Mouse (Mus musculus) CH12.LX (cell line): Measurements from ENCODE around the gene Iqsec2. TPM values are rescaled to one million over a fixed set of nuclear protein-coding genes. Genes with fewer than 3 reads are reported as not detected.

Experiments used
- DNase-seq: peaks from one replicate; pipeline ENCODE4 v3.0.0-alpha.2; 2013; ENCODE audit errors: extremely low read depth
- H3K27ac ChIP-seq: 2 replicates; pipeline ENCODE4 v1.5.1; 2012; ENCODE audit warnings: low read depth, mild to moderate bottlenecking, control low read depth, moderate library complexity; ENCODE audit not compliant: insufficient read depth
- H3K27me3 ChIP-seq: replicated peaks from 2 replicates; pipeline ENCODE3; 2012; ENCODE audit warnings: inconsistent platforms
- H3K36me3 ChIP-seq, 2 experiments: replicated peaks in 1 of 2; 2 replicates each; pipeline versions ENCODE3 to v1.6.1; 2012; ENCODE audit warnings: inconsistent platforms in 1 of 2, low read length in 1 of 2, mild to moderate bottlenecking in 1 of 2, mixed read lengths in 1 of 2, moderate library complexity in 1 of 2; ENCODE audit not compliant: control insufficient read depth in 1 of 2, insufficient read depth in 1 of 2
- H3K4me1 ChIP-seq, 2 experiments: 2 replicates each; pipeline ENCODE4 v1.6.1; 2012; ENCODE audit warnings: inconsistent platforms in 1 of 2, moderate library complexity in 1 of 2; ENCODE audit not compliant: insufficient read depth in 2 of 2, control insufficient read depth in 1 of 2
- H3K4me2 ChIP-seq: 2 replicates; pipeline ENCODE4 v1.6.1; 2012; ENCODE audit warnings: low read depth, mild to moderate bottlenecking, control low read depth; ENCODE audit not compliant: poor library complexity, insufficient read depth, severe bottlenecking
- H3K4me3 ChIP-seq, 3 experiments: fragments of 150-350 bp in 1 of 3; sonication (generic) in 1 of 3; replicated peaks in 1 of 3; 2 replicates each; pipeline versions ENCODE3 to v1.5.1; 2011 to 2012; ENCODE audit warnings: low read depth in 2 of 3, low read length in 2 of 3, mild to moderate bottlenecking in 2 of 3, moderate library complexity in 2 of 3, control low read depth in 1 of 3, improper control_type of control experiment in 1 of 3, inconsistent platforms in 1 of 3, mixed read lengths in 1 of 3; ENCODE audit not compliant: poor library complexity in 1 of 3
- H3K79me2 ChIP-seq: replicated peaks from 2 replicates; pipeline ENCODE4 v1.6.1; 2012; ENCODE audit warnings: mild to moderate bottlenecking, moderate library complexity; ENCODE audit not compliant: control insufficient read depth, poor library complexity, insufficient read depth, severe bottlenecking; ENCODE audit errors: extremely low read depth
- H3K9ac ChIP-seq: 2 replicates; pipeline ENCODE4 v1.6.1; 2012; ENCODE audit warnings: low read depth, mild to moderate bottlenecking, control low read depth, moderate library complexity; ENCODE audit not compliant: insufficient read depth
- H3K9me3 ChIP-seq: replicated peaks from 2 replicates; pipeline ENCODE3; 2012; ENCODE audit warnings: low read length, inconsistent platforms, mixed read lengths
- BHLHE40 ChIP-seq: IDR thresholded peaks from 2 replicates; pipeline ENCODE4 v1.6.1; 2011; ENCODE audit warnings: mild to moderate bottlenecking, low read depth, low read length, improper control_type of control experiment
- CHD2 ChIP-seq: IDR thresholded peaks from 2 replicates; pipeline ENCODE4 v1.6.1; 2011; ENCODE audit warnings: low read length, improper control_type of control experiment
- ELF1 ChIP-seq: IDR thresholded peaks from 2 replicates; pipeline ENCODE4 v1.6.1; 2014; ENCODE audit warnings: low read depth, mild to moderate bottlenecking, inconsistent platforms, low read length, improper control_type of control experiment
- EP300 ChIP-seq: IDR thresholded peaks from 2 replicates; pipeline ENCODE4 v1.6.1; 2011; ENCODE audit warnings: low read length, improper control_type of control experiment
- HCFC1 ChIP-seq: IDR thresholded peaks from 2 replicates; pipeline ENCODE4 v1.6.1; 2012; ENCODE audit warnings: low read depth, mild to moderate bottlenecking, inconsistent platforms, low read length, improper control_type of control experiment
- JUN ChIP-seq: IDR thresholded peaks from 2 replicates; pipeline ENCODE4 v1.6.1; 2011; ENCODE audit warnings: low read depth, mild to moderate bottlenecking, low read length, improper control_type of control experiment, moderate library complexity; ENCODE audit not compliant: insufficient read depth
- JUND ChIP-seq: conservative IDR thresholded peaks from 2 replicates; pipeline ENCODE4 v1.6.1; 2011; ENCODE audit warnings: low read depth, low read length, improper control_type of control experiment
- KAT2A ChIP-seq: IDR thresholded peaks from 2 replicates; pipeline ENCODE4 v1.6.1; 2012; ENCODE audit warnings: low read length, improper control_type of control experiment, inconsistent platforms; ENCODE audit not compliant: insufficient replicate concordance
- MEF2A ChIP-seq: IDR thresholded peaks from 2 replicates; pipeline ENCODE4 v1.6.1; 2014; ENCODE audit warnings: low read depth, mild to moderate bottlenecking, inconsistent platforms, low read length, improper control_type of control experiment, borderline replicate concordance
- NRF1 ChIP-seq: IDR thresholded peaks from 2 replicates; pipeline ENCODE4 v1.6.1; 2014; ENCODE audit warnings: low read depth, mild to moderate bottlenecking, inconsistent platforms, low read length, improper control_type of control experiment, moderate library complexity
- PAX5 ChIP-seq: IDR thresholded peaks from 2 replicates; pipeline ENCODE4 v1.6.1; 2012; ENCODE audit warnings: low read length, inconsistent platforms, mixed read lengths
- RAD21 ChIP-seq: IDR thresholded peaks from 2 replicates; pipeline ENCODE4 v1.6.1; 2011; ENCODE audit warnings: low read depth, mild to moderate bottlenecking, low read length, improper control_type of control experiment, moderate library complexity
- RCOR1 ChIP-seq: conservative IDR thresholded peaks from 2 replicates; pipeline ENCODE4 v1.6.1; 2012; ENCODE audit warnings: low read depth, mild to moderate bottlenecking, inconsistent platforms, low read length, improper control_type of control experiment
- TCF12 ChIP-seq: IDR thresholded peaks from 2 replicates; pipeline ENCODE4 v1.6.1; 2014; ENCODE audit warnings: low read depth, mild to moderate bottlenecking, inconsistent platforms, low read length, improper control_type of control experiment
- USF1 ChIP-seq: IDR thresholded peaks from 2 replicates; pipeline ENCODE4 v1.6.1; 2014; ENCODE audit warnings: low read depth, mild to moderate bottlenecking, inconsistent platforms, low read length, improper control_type of control experiment
- ZC3H11A ChIP-seq: IDR thresholded peaks from 2 replicates; pipeline ENCODE4 v1.6.1; 2012; ENCODE audit warnings: low read depth, mild to moderate bottlenecking, inconsistent platforms, low read length, improper control_type of control experiment
- dilution Hi-C: fragments of 300-500 bp; cut with MboI; formaldehyde crosslinking; loops from 2 replicates; pipeline ENCODE4 v1.14.3; 2020; ENCODE audit warnings: low sequenced_read_pairs; ENCODE audit not compliant: extremely low pct_unique_long_range_greater_than_20kb, extremely low pct_ligation_motif_present
- in situ Hi-C: fragments of 300-500 bp; cut with MboI; formaldehyde crosslinking; loops from 3 replicates; pipeline ENCODE4 v1.14.3; 2019; ENCODE audit warnings: low sequenced_read_pairs, low pct_ligation_motif_present, low pct_unique_long_range_greater_than_20kb, mixed read lengths
- polyA plus RNA-seq: library from polyadenylated mRNA; unstranded; fragments of >175 nt; gene quantifications from 2 replicates; pipeline ENCODE4 v1.2.1, GENCODE M21; 2012; ENCODE audit warnings: low read depth; ENCODE audit not compliant: insufficient read length
- total RNA-seq, 2 experiments: library from RNA; depleted of rRNA; stranded (reverse); fragments of 300-350 nt in 1 of 2; fragments of >200 nt in 1 of 2; gene quantifications; 2 replicates each; pipeline ENCODE4 v1.2.3; 2012 to 2014

Iqsec2 gene
- total and polyA plus RNA-seq, 3 experiments: 0.71 to 4.2 (median 1.8) TPM

DNA sequence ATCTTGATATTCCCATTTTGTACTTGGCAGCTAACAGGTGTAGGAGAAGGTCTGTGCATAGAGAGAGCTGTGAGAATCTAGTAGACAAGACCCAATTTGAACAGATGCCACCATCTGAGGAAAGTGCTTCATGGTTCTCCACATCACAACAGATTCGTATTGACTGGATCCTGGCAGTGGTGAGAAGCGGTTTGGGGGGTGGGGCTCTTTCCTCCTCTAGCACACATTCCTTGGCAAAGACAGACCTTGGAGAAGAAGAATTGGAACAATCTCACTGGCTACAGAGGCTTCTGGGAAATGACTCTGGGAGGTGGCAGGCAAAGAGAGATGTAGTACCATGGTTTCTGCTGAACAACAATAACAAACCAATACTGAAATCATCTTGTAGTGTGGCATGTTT lies 8.9 kb upstream of the Iqsec2 start:
- in situ Hi-C loops (no loop called here), dilution Hi-C loops (no loop called here)
- no peaks in the 10 kb centered on the region for H3K27me3 ChIP-seq

DNA sequence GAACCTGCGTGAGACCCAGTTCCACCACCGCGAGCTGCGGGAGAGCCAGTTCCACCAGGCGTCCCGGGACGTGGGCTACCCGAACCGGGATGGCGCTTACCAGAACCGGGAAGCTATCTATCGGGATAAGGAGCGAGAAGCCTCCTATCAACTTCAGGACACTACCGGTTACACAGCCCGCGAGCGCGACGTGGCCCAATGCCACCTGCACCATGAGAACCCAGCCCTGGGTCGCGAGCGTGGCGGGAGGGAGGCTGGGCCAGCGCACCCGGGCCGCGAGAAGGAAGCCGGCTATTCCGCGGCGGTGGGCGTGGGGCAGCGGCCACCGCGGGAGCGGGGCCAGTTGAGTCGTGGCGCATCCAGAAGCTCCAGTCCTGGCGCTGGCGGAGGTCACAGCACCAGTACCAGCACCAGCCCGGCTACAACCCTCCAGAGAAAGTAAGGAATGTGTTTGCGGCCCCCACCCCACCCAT lies 710 bp downstream of the Iqsec2 start:
- no peak for DNase-seq
- Histone ChIP-seq H3K9ac (peak overlapping the region; percentile 65; the same call in 1 of the 2 replicates), H3K4me2 (peak overlapping the region; percentile 86), H3K4me3 (peak overlapping the region; percentile 53 to 82 (median 60)), H3K79me2 (no peaks in the 10 kb centered on the region), H3K27ac (no peak overlapping the region), H3K4me1 (peaks cover 0 to 2% of the 10 kb centered on the region in 2 experiments; a peak in 3 of 4 replicates), H3K27me3 (peaks cover 8% of the 10 kb centered on the region), H3K9me3 (no peaks in the 10 kb centered on the region), H3K36me3 (no peaks in the 10 kb centered on the region)
- in situ Hi-C loops: loop anchor here (5.0 kb wide), 1 partner anchor 87 kb away; no protein-coding TSS in a partner anchor
- dilution Hi-C loops: no loop called here
- TF ChIP-seq RAD21 (no peak), NRF1 (no peak), TCF12 (no peak), ELF1 (no peak), EP300 (no peak), HCFC1 (no peak), ZC3H11A (no peak), JUND (no peak), USF1 (no peak), KAT2A (no peak), PAX5 (no peak), RCOR1 (no peak), BHLHE40 (no peak), CHD2 (no peak)

More for the DNA sequence above, 8.9 kb upstream of the Iqsec2 start:
- no peak overlapping the region for H3K9ac ChIP-seq
- no peak overlapping the region for H3K4me3 ChIP-seq
- no peaks in the 10 kb centered on the region for H3K4me1 ChIP-seq
- no peak overlapping the region for H3K27ac ChIP-seq
- no peak for DNase-seq
- no peak overlapping the region for H3K4me2 ChIP-seq
- H3K79me2 ChIP-seq: no peaks in the 10 kb centered on the region
- no peaks in the 10 kb centered on the region for H3K36me3 ChIP-seq
- TF ChIP-seq MEF2A (no peak), JUN (no peak)
- H3K9me3 ChIP-seq: no peaks in the 10 kb centered on the region
